Mouse (Mus musculus) right cerebral cortex, postnatal 25 days (tissue): ENCODE data around the gene Acot8.

Source experiments
- DNase-seq: peaks from one replicate; pipeline ENCODE4 v3.0.0; 2022

Gene Acot8

GRCm38 (mm10) chr2:164804533-164805331 is at the start of gene Acot8, which contains the start of gene Zswim3:
Acot8 (minus strand) TSS chr2:164804882.
Zswim3 (plus strand) TSS chr2:164805098.
- DNase-seq, result peak; percentile 97

- DNase-seq, result no peak
Measured at GRCm38 (mm10) chr2:164850061-164850460, 45.4 kb upstream of the Acot8 start.

- no peak for DNase-seq
Measured at GRCm38 (mm10) chr2:164845782-164846181, 41.1 kb upstream of the Acot8 start.

GRCm38 (mm10) chr2:164835164-164835563 is 30.5 kb upstream of the Acot8 start:
- DNase-seq, result no peak

GRCm38 (mm10) chr2:164834531-164834930 is 29.8 kb upstream of the Acot8 start:
- DNase-seq, result no peak

- DNase-seq, result peak; percentile 90
Measured at GRCm38 (mm10) chr2:164833314-164833959, 28.8 kb upstream of the Acot8 start, which contains the start of gene Neurl2. Neurl2 (minus strand) TSS chr2:164833456.

GRCm38 (mm10) chr2:164832748-164833301 is 28.1 kb upstream of the Acot8 start, which contains the start of gene Ctsa:
Ctsa (plus strand) TSS chr2:164832873.
- peak; percentile 78 for DNase-seq

- DNase-seq, result peak; percentile 21
Measured at GRCm38 (mm10) chr2:164832032-164832747, 27.5 kb upstream of the Acot8 start.

- no peak for DNase-seq
Measured at GRCm38 (mm10) chr2:164831029-164831428, 26.3 kb upstream of the Acot8 start.

- no peak for DNase-seq
Measured at GRCm38 (mm10) chr2:164829090-164829489, 24.4 kb upstream of the Acot8 start.

- DNase-seq, result no peak
Measured at GRCm38 (mm10) chr2:164828437-164828836, 23.8 kb upstream of the Acot8 start, which contains the start of gene Spata25. Spata25 (minus strand) TSS chr2:164828537.

GRCm38 (mm10) chr2:164827146-164827850 is 22.6 kb upstream of the Acot8 start:
- DNase-seq, result no peak

- DNase-seq, result no peak
Measured at GRCm38 (mm10) chr2:164825521-164825920, 20.8 kb upstream of the Acot8 start.

- DNase-seq, result no peak
Measured at GRCm38 (mm10) chr2:164823969-164824368, 19.3 kb upstream of the Acot8 start.

GRCm38 (mm10) chr2:164823181-164823585 is 18.5 kb upstream of the Acot8 start:
- DNase-seq, result no peak

- peak; percentile 100 for DNase-seq
Measured at GRCm38 (mm10) chr2:164822636-164823165, 18.0 kb upstream of the Acot8 start, which contains the start of gene Zswim1. Zswim1 (plus strand) TSS chr2:164822686.

- no peak for DNase-seq
Measured at GRCm38 (mm10) chr2:164821060-164821459, 16.4 kb upstream of the Acot8 start.

GRCm38 (mm10) chr2:164817703-164818102 is 13.0 kb upstream of the Acot8 start:
- DNase-seq, result no peak

- DNase-seq, result no peak
Measured at GRCm38 (mm10) chr2:164817206-164817605, 12.5 kb upstream of the Acot8 start.

GRCm38 (mm10) chr2:164815821-164816220 is 11.1 kb upstream of the Acot8 start:
- no peak for DNase-seq

- no peak for DNase-seq
Measured at GRCm38 (mm10) chr2:164815348-164815747, 10.7 kb upstream of the Acot8 start.

- DNase-seq, result no peak
Measured at GRCm38 (mm10) chr2:164813557-164813956, 8.9 kb upstream of the Acot8 start.
